Mouse (Mus musculus) forebrain, embryonic 11.5 days (tissue): ENCODE measurements around the gene Mpp6. TPM values are rescaled to one million over a fixed set of nuclear protein-coding genes. Genes with fewer than 3 reads are reported as not detected.

Source experiments
- ATAC-seq: fragments of 200-750 bp; cut with Nextera tagmentation; replicated peaks from 2 replicates; pipeline ENCODE4 v1.8.0; 2017; ENCODE audit warnings: moderate TSS enrichment; ENCODE audit not compliant: low FRiP score
- DNase-seq: peaks from one replicate; pipeline ENCODE4 v3.0.0-alpha.2; 2017; ENCODE audit warnings: low spot score
- H3K27ac ChIP-seq: fragments of 300-500 bp; sonication (generic); 2 replicates; pipeline ENCODE4 v1.5.1; 2014; ENCODE audit warnings: low read depth, low read length
- H3K27me3 ChIP-seq: fragments of 300-500 bp; sonication (generic); 2 replicates; pipeline ENCODE4 v1.6.1; 2014; ENCODE audit warnings: mild to moderate bottlenecking, low read length, mixed read lengths; ENCODE audit not compliant: control insufficient read depth, insufficient read depth
- H3K36me3 ChIP-seq: fragments of 300-500 bp; sonication (generic); 2 replicates; pipeline ENCODE4 v1.6.1; 2014; ENCODE audit warnings: mild to moderate bottlenecking, low read length, moderate library complexity, mixed read lengths; ENCODE audit not compliant: control insufficient read depth, insufficient read depth
- H3K4me1 ChIP-seq: fragments of 300-500 bp; sonication (generic); replicated peaks from 2 replicates; pipeline ENCODE4 v1.6.1; 2014; ENCODE audit warnings: low read length, mixed read lengths; ENCODE audit not compliant: control insufficient read depth, insufficient read depth
- H3K4me2 ChIP-seq: fragments of 300-500 bp; sonication (generic); 2 replicates; pipeline ENCODE4 v1.6.1; 2014; ENCODE audit warnings: low read depth, mild to moderate bottlenecking, low read length, moderate library complexity, mixed read lengths; ENCODE audit not compliant: severe bottlenecking
- H3K4me3 ChIP-seq: fragments of 300-500 bp; sonication (generic); 2 replicates; pipeline ENCODE4 v1.5.1; 2014; ENCODE audit warnings: low read depth, low read length
- H3K9ac ChIP-seq: fragments of 300-500 bp; sonication (generic); 2 replicates; pipeline ENCODE4 v1.6.1; 2014; ENCODE audit warnings: low read length
- H3K9me3 ChIP-seq: fragments of 300-500 bp; sonication (generic); 2 replicates; pipeline ENCODE4 v1.6.1; 2016; ENCODE audit warnings: low read length, mixed read lengths; ENCODE audit not compliant: control insufficient read depth
- WGBS: fragments of 180-500 bp; shearing (Covaris S2); extraction: QIAGEN DNeasy Blood & Tissue Kit; methylation state at CpG from one replicate; pipeline ENCODE4 v1.1.7; 2014; 5-methylcytosine and 5-hydroxymethylcytosine counted together
- polyA plus RNA-seq: library from polyadenylated mRNA; unstranded; fragments of >200 nt; fragmentation: Nextera tagmentation; extraction: Ambion mirVana; gene quantifications from 2 replicates; pipeline ENCODE4 v1.2.1, GENCODE M21; 2014

Gene Mpp6
- polyA plus RNA-seq, 1 experiment from 2014 or later = 92.6 TPM

- DNase-seq = no peak
- no peak for ATAC-seq
- 88% methylated on average over 2 of the region's 2 CpGs for WGBS
- Histone ChIP-seq H3K36me3 (no peaks in the 10 kb centered on the region), H3K4me1 (no peaks in the 10 kb centered on the region), H3K4me2 (no peak overlapping the region), H3K9me3 (no peaks in the 10 kb centered on the region), H3K9ac (no peak overlapping the region), H3K27ac (no peak overlapping the region), H3K27me3 (no peaks in the 10 kb centered on the region), H3K4me3 (no peak overlapping the region)
Measured at GRCm38 (mm10) chr6:50124197-50124596, 14.2 kb downstream of the Mpp6 start.

DNA sequence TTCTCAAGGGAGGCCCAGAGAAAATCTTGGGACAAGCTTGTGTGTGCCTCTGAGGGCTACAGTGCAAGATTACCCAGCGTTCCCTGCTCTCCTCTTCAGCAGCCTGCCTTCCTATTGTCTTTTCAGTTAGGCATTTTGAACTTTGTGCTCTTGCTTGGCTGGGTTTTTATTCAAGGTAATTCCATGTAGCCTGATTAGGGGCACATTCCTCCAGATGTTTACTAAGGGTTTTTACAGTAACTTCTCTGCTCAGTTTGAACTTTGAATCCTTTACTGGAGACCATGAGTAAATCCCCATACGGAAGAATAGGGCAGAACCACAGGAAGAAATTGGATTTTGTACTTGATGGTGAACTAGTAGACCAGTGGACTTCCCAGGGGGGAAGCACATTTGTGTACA is 16.3 kb downstream of the Mpp6 start:
- Histone ChIP-seq H3K4me2 (no peak overlapping the region), H3K4me3 (no peak overlapping the region), H3K27me3 (no peaks in the 10 kb centered on the region), H3K4me1 (no peaks in the 10 kb centered on the region), H3K9ac (no peak overlapping the region), H3K36me3 (peaks cover 2% of the 10 kb centered on the region; the same call in 1 of the 2 replicates), H3K9me3 (no peaks in the 10 kb centered on the region), H3K27ac (no peak overlapping the region)
- ATAC-seq (no peak), DNase-seq (no peak)
- 74% methylated on average over 2 of the region's 2 CpGs for WGBS

GRCm38 (mm10) chr6:50127536-50127935 is 17.5 kb downstream of the Mpp6 start:
- DNase-seq = no peak
- Histone ChIP-seq H3K4me1 (no peaks in the 10 kb centered on the region), H3K4me2 (no peak overlapping the region), H3K9me3 (no peaks in the 10 kb centered on the region), H3K4me3 (no peak overlapping the region), H3K36me3 (peaks cover 2% of the 10 kb centered on the region; the same call in 1 of the 2 replicates), H3K9ac (no peak overlapping the region), H3K27me3 (no peaks in the 10 kb centered on the region), H3K27ac (no peak overlapping the region)
- 98% methylated on average over 6 of the region's 6 CpGs for WGBS
- no peak for ATAC-seq

DNA sequence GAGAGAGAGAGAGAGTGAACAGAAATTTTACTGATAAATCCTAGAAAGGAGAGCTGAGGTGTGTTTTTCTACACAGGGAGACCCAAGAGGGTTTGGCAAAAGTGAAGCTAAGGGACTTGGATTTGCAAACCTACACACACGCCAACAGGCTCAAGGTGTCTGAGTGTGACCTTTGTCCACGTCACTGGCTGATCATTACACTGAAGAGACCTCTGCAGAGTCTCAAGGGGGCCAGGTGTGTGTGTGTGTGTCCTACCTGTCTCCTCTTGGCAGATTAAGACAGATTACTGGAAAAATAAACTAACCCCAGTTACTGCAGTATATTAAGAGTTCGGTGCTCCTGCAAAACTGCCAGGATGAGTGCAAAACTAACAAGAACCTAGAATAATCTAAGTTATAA is 27.6 kb downstream of the Mpp6 start:
- DNase-seq = no peak
- Histone ChIP-seq H3K9ac (no peak overlapping the region), H3K27me3 (no peaks in the 10 kb centered on the region), H3K9me3 (no peaks in the 10 kb centered on the region), H3K36me3 (no peaks in the 10 kb centered on the region), H3K27ac (no peak overlapping the region), H3K4me3 (no peak overlapping the region), H3K4me2 (no peak overlapping the region), H3K4me1 (no peaks in the 10 kb centered on the region)
- WGBS = 95% methylated on average over 3 of the region's 3 CpGs
- ATAC-seq = no peak

GRCm38 (mm10) chr6:50139526-50139925 is 29.5 kb downstream of the Mpp6 start:
- no peaks in the 10 kb centered on the region for H3K36me3 ChIP-seq
- no peak overlapping the region for H3K4me2 ChIP-seq
- DNase-seq (no peak), ATAC-seq (no peak)
- H3K4me3 ChIP-seq = no peak overlapping the region
- WGBS = 90% methylated on average over 3 of the region's 3 CpGs
- H3K27ac ChIP-seq = no peak overlapping the region
- H3K4me1 ChIP-seq = no peaks in the 10 kb centered on the region
- no peaks in the 10 kb centered on the region for H3K9me3 ChIP-seq
- H3K9ac ChIP-seq = no peak overlapping the region
- no peaks in the 10 kb centered on the region for H3K27me3 ChIP-seq

GRCm38 (mm10) chr6:50146158-50146557 is 36.1 kb downstream of the Mpp6 start:
- H3K27ac ChIP-seq = no peak overlapping the region
- no peaks in the 10 kb centered on the region for H3K27me3 ChIP-seq
- DNase-seq (no peak), ATAC-seq (no peak)
- H3K9ac ChIP-seq = no peak overlapping the region
- H3K36me3 ChIP-seq = no peaks in the 10 kb centered on the region
- H3K9me3 ChIP-seq = no peaks in the 10 kb centered on the region
- no peak overlapping the region for H3K4me2 ChIP-seq
- H3K4me1 ChIP-seq = no peaks in the 10 kb centered on the region
- no peak overlapping the region for H3K4me3 ChIP-seq

DNA sequence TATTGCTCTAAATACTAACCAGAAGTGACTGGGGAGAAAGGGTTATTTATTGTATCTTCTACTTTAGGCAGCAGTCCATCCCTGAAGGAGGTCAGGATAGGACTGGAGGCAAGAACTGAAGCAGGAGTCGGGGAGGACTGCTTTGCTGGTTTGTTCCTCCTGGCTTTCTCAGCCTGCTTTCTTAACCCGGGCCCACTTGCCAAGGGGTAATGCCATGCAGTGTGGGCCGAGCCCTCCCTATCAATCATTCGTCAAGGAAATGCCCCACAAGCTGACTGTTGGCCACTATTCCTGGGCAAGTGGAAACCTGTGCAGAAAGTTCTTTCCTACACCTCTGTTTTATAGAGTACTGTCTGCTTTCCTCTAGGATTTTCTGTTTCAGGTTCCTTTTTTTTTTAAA is 39.3 kb downstream of the Mpp6 start:
- Histone ChIP-seq H3K4me2 (no peak overlapping the region), H3K36me3 (no peaks in the 10 kb centered on the region), H3K27me3 (no peaks in the 10 kb centered on the region), H3K9ac (no peak overlapping the region), H3K9me3 (no peaks in the 10 kb centered on the region), H3K27ac (no peak overlapping the region), H3K4me3 (no peak overlapping the region), H3K4me1 (no peaks in the 10 kb centered on the region)
- 96% methylated on average over 4 of the region's 4 CpGs for WGBS
- no peak for DNase-seq
- ATAC-seq = no peak

- Histone ChIP-seq H3K27ac (no peak overlapping the region), H3K9ac (no peak overlapping the region), H3K4me3 (no peak overlapping the region), H3K36me3 (no peaks in the 10 kb centered on the region), H3K9me3 (no peaks in the 10 kb centered on the region), H3K4me2 (no peak overlapping the region), H3K4me1 (no peaks in the 10 kb centered on the region), H3K27me3 (no peaks in the 10 kb centered on the region)
- ATAC-seq (no peak), DNase-seq (no peak)
- 81% methylated on average over 6 of the region's 6 CpGs for WGBS
Measured at GRCm38 (mm10) chr6:50159842-50160241, 49.8 kb downstream of the Mpp6 start.

- no peaks in the 10 kb centered on the region for H3K36me3 ChIP-seq
- H3K9me3 ChIP-seq = no peaks in the 10 kb centered on the region
- H3K4me2 ChIP-seq = no peak overlapping the region
- DNase-seq = no peak
- H3K4me3 ChIP-seq = no peak overlapping the region
- 89% methylated on average over 3 of the region's 3 CpGs for WGBS
- no peaks in the 10 kb centered on the region for H3K4me1 ChIP-seq
- H3K27me3 ChIP-seq = no peaks in the 10 kb centered on the region
- H3K9ac ChIP-seq = no peak overlapping the region
- ATAC-seq = no peak
- H3K27ac ChIP-seq = no peak overlapping the region
Measured at GRCm38 (mm10) chr6:50163013-50163412, 53.0 kb downstream of the Mpp6 start.
